Mouse (Mus musculus): ENCODE results near the gene Bcas2.
A peak's percentile ranks its signal among the peaks of the same experiment; 100 is the strongest.
"Not testable (repeated sequence)": the region's sequence is repeated elsewhere in the genome, so short reads cannot be mapped to it uniquely, and the experiment has no call there.

Bcas2 gene

GRCm38 (mm10) chr3:103171505-103172267 lies at the start of gene Bcas2:
Bcas2 (plus strand) TSS chr3:103171655.
- DNase-seq (ENCODE audit: extremely low spot score, low spot score): peak; percentile 99

- no peak for DNase-seq (ENCODE audit: extremely low spot score, low spot score)
These were observed 47.8 kb upstream of the Bcas2 start for GRCm38 (mm10) chr3:103123636-103124035.

- no peak for DNase-seq (ENCODE audit: extremely low spot score, low spot score)
These were observed 45.3 kb upstream of the Bcas2 start for GRCm38 (mm10) chr3:103126138-103126537.

GRCm38 (mm10) chr3:103127177-103127576 lies 44.3 kb upstream of the Bcas2 start:
- DNase-seq (ENCODE audit: extremely low spot score, low spot score): no peak

GRCm38 (mm10) chr3:103127721-103128120 lies 43.7 kb upstream of the Bcas2 start:
- DNase-seq (ENCODE audit: extremely low spot score, low spot score): no peak

GRCm38 (mm10) chr3:103128251-103128650 lies 43.2 kb upstream of the Bcas2 start:
- DNase-seq (ENCODE audit: extremely low spot score, low spot score): no peak

- no peak for DNase-seq (ENCODE audit: extremely low spot score, low spot score)
These were observed 41.9 kb upstream of the Bcas2 start for GRCm38 (mm10) chr3:103129367-103130159.

- peak; percentile 22 for DNase-seq (ENCODE audit: extremely low spot score, low spot score)
These were observed 41.2 kb upstream of the Bcas2 start for GRCm38 (mm10) chr3:103130236-103130751.

GRCm38 (mm10) chr3:103133098-103133497 lies 38.4 kb upstream of the Bcas2 start:
- no peak for DNase-seq (ENCODE audit: extremely low spot score, low spot score)

GRCm38 (mm10) chr3:103136414-103137077 lies 34.9 kb upstream of the Bcas2 start:
- DNase-seq (ENCODE audit: extremely low spot score, low spot score): no peak

- no peak for DNase-seq (ENCODE audit: extremely low spot score, low spot score)
These were observed 32.4 kb upstream of the Bcas2 start for GRCm38 (mm10) chr3:103139047-103139446.

- not testable (repeated sequence) for DNase-seq (ENCODE audit: extremely low spot score, low spot score)
These were observed 31.2 kb upstream of the Bcas2 start for GRCm38 (mm10) chr3:103140095-103140838.

GRCm38 (mm10) chr3:103141287-103141686 lies 30.2 kb upstream of the Bcas2 start:
- DNase-seq (ENCODE audit: extremely low spot score, low spot score): no peak

GRCm38 (mm10) chr3:103142366-103142765 lies 29.1 kb upstream of the Bcas2 start:
- DNase-seq (ENCODE audit: extremely low spot score, low spot score): no peak

GRCm38 (mm10) chr3:103145336-103145735 lies 26.1 kb upstream of the Bcas2 start:
- no peak for DNase-seq (ENCODE audit: extremely low spot score, low spot score)

GRCm38 (mm10) chr3:103145791-103146190 lies 25.7 kb upstream of the Bcas2 start:
- no peak for DNase-seq (ENCODE audit: extremely low spot score, low spot score)

- no peak for DNase-seq (ENCODE audit: extremely low spot score, low spot score)
These were observed 24.9 kb upstream of the Bcas2 start for GRCm38 (mm10) chr3:103146330-103147166.

GRCm38 (mm10) chr3:103147775-103148174 lies 23.7 kb upstream of the Bcas2 start:
- DNase-seq (ENCODE audit: extremely low spot score, low spot score): no peak

GRCm38 (mm10) chr3:103148941-103149340 lies 22.5 kb upstream of the Bcas2 start:
- no peak for DNase-seq (ENCODE audit: extremely low spot score, low spot score)

GRCm38 (mm10) chr3:103153761-103154160 lies 17.7 kb upstream of the Bcas2 start:
- DNase-seq (ENCODE audit: extremely low spot score, low spot score): no peak
